Mouse (Mus musculus) R1 (cell line): ENCODE data around the gene Evx1.

Source experiments
- DNase-seq: peaks from one replicate; pipeline ENCODE4 v3.0.0-alpha.2; 2018; ENCODE audit warnings: low read depth, low spot score

Gene Evx1

DNA sequence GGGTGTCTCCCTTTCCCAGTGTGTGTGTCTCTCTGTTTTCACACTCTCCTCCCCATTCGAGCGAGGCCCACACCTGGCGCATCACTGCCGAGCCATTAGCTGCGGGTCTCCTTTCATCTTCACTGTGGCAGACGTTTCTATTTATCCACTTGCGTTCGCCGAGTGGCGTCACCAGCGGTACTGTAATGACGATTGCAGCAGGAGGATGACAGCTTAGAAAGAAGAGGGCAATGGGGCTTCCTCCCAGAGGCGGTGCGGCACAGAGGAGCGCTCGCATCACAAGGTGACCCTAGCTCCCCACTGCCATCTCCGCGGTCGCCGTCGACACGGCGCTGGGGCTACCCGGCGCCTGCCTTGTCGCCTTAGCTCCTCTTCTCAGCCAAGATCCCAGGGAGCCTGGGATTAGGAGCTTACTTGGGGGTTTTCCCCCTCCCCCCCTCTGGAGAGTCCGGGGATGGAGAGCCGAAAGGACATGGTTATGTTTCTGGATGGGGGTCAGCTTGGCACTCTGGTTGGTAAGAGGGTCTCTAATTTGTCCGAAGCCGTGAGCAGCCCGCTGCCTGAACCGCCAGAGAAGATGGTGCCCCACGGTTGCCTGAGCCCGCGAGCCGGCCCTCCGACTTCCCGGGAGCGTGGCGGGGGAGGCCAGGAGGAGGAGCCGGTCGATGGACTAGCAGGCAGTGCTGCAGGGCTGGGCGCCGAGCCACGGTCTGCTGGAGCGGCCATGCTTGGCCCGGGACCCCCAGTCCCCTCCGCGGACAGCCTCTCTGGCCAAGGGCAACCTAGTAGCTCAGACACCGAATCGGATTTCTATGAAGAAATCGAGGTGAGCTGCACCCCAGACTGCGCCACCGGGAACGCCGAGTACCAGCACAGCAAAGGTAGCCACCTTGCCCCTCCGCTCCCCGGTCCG lies at the start of gene Evx1:
Evx1 (plus strand) TSS at position 108 of the 913 bp plus-strand sequence.
- peak; percentile 56 for DNase-seq

DNA sequence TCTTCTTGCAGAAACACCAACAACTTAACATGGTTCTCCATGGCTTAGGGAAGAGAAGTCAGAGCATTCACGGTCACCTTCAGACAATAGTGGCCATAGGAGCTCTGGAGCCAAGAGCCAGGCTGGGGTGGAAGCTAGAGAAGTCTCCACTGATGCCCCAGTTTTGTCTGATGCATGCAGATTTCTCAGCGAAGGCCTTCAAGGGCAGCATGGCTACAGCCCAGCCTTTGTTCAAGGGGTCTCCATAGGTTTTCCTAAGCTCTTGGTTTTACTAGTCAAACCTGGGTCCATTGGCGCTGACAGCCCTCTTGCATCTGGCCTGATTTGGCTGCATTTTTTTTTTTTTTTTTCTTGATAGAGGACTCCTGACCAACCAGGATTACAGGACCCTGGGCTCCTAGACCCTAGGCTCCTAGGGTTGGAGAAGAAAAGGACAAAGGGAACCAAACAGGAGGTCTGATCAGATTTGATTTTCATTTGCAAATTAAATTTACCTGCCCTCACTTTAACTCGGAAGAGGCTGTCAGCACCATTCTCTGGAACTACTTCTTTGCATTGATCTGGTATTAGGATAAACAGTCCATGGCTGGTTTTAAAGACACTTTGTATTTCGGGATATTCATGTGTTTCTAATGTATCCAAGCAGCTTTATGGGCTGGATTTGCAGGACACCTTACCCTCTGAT lies 49.0 kb upstream of the Evx1 start:
- DNase-seq = no peak

- DNase-seq = no peak
These were observed 47.9 kb upstream of the Evx1 start for GRCm38 (mm10) chr6:52265306-52265912.

DNA sequence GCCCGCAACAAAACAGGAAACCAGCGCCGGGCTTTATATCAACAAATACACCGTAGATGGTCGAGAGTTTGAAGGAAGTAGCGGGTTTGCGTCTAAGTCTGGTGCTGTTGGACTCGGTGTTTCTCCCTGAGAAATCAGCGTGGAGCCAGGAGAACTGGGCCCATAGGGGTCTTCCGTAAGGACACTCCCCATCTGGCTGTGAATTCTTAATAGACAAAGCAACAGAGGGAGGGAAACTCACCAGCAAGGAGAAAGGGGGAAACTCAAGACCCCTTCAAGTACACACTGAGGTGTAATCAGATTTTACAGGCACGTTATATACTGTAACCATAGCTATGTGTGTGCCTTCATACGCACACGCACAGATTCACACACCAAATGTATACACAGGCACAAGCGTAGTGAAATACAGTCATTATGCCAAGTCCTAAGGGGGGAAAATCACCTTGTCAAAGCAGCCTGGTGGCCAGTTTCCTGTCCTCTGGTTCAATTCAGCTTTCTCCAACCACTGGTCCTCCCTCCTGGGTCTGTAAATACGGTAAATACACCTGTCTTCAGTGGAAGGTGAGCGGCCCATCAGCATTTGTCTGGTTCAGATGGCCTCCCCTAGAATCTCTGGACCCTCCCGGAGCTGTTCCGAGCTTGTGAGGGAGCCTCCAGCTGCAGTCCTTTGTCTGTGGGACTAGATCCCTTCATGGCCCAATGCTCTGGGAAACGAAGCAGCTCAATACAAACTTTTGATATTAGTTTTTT lies 47.2 kb upstream of the Evx1 start:
- DNase-seq = no peak

DNA sequence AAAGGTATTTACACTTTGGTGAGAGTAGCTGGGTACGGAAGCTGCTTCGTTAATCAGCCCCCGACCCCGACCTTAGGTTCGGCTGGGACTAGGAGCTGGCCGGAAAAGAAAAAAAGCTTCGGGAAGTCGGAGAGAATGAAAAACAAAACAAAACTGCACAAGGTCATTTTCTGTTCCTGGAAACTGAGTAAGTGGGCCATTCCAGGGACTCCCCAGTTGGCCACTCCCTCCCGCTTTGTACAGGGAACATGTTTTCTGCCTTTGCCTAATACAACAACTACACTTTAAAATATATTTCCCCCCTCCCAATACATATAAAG lies 46.7 kb upstream of the Evx1 start:
- DNase-seq = no peak

DNA sequence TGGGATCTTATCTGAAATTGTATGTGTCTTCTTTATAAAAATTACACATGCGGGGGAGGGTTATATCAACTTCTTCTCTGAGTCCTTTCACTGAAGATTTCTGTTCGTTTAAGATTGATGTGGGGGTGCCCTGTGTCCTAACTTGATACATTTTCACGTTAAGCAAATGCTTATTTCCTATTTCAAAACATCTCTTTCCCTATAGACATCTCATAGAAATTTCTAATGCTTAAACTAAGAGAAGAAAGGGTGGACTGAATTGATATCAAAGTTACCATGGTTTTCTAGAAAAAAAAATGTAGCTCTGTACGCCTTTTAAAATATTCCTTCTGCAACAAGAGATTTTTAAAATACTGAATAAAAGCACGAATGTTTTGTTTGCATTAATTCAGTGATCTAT lies 46.1 kb upstream of the Evx1 start:
- DNase-seq = no peak

DNA sequence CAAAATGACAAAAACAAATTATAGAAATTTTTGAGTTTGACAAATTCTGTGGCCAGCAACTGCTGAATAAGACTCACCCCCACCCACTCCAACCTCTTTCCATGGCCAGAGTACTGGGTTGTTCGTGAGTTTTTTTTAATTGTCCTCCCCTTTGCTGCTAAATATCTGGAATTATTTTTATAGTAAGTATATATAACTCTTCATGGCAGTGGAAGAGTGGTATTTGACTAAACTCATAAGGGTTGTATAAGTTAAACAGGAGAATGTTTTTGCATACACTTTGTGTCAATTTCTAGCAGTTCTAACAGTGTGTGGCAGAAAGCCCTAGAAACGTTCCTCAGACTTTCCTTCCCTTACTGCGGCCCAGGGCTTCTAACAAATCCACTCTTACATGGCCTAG lies 45.6 kb upstream of the Evx1 start:
- DNase-seq = no peak

- DNase-seq = no peak
These were observed 45.0 kb upstream of the Evx1 start for GRCm38 (mm10) chr6:52268341-52268740.

GRCm38 (mm10) chr6:52268756-52269155 lies 44.5 kb upstream of the Evx1 start:
- no peak for DNase-seq

DNA sequence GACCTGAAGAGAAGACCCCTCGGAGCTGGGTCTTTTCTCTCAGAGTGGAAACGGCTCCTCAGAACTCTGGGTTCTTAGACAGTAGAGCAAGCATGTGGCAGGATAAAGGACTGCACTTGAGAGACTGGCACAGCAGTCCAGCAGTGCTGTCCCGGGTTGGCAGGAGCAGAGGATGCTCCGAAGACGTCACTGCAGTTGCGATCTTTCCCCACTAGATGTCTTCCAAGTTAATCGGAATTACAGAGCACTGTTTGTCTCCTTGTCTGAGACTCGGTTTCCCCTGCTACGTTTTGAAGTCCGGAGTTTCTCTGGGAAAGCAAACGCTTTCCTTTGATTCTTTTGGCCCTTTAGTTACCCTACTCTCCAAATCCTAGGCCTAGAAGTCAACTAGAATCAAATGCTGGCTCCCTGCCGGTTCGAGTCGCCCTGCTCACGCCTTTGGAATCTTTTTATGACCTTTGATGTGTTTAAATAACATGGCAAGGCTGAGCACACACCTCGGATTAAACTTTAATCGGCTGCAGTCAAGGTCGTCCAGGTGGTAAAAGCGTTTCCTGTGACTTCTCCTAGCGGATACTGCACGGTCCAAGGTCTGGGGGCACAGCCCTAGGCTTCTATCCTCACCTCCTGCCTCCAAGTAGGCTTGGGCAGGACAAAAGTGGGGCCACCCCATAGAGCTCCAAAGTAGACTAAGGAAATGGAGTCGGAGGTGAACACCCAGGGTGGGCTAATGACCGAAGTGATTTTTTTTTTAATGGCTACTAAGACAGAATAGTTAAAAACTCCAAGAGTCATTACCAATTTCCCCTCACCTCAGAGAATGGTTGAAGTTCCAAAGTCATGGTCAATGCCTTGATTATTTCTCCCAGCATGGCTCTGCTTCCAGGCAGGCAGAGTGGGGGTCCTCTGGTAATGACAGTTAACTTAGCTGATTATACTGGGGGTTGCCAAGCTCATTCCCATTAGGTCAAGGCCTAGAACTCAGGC lies 42.5 kb upstream of the Evx1 start:
- peak; percentile 69 for DNase-seq

GRCm38 (mm10) chr6:52272766-52273655 lies 40.3 kb upstream of the Evx1 start:
- DNase-seq = no peak

DNA sequence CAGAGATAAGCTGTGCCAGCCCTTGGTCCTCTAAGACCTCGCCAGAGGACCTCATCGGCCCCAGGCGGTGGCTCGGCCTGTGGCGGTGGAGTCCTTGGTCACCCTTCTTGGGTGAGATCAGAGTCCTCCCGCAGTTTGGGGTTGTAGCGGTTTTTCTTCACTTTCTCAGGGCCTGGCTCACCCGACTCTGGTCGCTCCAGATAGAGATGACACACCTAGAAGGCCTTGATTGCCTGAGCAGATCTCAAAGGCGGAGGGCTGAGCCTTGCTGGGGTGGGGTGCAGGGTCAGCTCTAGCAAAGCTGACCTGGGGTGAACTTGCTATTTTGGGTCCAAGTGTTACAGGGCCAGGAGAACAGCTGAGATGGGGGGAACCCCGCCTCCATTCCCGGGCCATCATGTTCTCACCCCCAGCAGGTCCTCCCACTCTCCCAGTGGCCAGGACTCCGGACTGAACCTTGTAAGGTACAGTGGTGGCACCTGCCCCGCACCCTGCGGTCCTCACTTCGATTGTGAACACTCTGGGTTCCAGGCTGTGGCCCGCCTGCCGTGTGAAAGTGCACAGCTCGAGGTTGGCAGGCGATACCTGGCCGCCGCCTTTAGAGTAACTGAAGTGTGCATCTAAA lies 39.5 kb upstream of the Evx1 start:
- no peak for DNase-seq

- no peak for DNase-seq
These were observed 38.7 kb upstream of the Evx1 start for GRCm38 (mm10) chr6:52274576-52274975.

DNA sequence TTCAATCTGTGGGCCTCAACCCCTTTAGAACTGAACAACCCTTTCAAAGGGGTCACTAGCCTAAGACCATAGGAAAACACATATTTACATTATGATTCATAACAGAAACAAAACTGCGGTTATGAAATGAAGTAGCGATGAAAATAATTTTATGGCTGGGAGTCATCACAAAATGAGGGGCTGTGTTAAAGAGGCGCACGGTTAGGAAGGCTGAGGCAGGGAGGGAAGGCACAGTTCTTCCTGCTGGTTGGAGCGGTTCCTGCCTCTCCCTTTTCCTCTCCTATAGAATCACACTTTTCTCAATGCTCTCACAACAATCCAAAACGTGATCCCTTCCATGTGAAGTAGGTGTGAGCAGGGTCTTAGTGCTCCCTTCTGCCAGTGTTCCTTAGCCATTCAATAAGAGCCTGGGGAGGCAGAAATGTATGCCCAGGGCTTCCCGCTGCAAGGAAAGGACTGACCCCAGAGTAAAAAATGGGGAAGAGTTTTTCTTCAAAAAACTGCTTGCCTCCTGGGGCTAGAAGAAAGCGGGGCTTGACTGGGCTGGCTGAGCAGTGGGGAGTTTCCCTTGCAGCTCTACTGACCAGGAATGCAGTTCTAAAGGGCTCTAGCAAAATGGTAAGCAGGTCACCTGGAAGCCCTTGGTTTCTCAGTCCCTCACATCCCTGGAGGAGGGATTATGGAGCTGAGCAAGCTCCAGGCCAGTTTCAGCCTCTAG lies 37.6 kb upstream of the Evx1 start:
- DNase-seq = no peak

- no peak for DNase-seq
These were observed 36.9 kb upstream of the Evx1 start for GRCm38 (mm10) chr6:52276382-52276781.

- no peak for DNase-seq
These were observed 36.4 kb upstream of the Evx1 start for GRCm38 (mm10) chr6:52276920-52277319.

DNA sequence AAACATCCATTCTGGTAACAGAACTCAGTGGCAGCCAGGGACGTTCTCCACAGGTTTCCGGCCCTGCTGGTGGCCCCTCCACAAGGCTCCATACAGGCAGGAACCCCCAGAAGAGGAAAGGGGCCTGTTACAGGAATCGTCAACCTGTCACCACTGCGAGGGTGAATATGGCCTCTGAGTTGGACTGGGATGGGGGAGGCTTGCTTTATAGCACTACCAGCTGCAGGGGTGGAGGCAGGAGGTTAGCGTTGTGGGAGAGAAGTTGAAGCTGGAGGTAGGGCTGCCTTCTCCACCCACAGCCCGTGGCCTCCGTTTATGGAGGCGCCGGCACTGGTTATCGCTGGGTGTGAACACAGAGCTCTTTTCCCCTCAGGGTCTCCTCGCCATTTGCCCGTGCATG lies 32.2 kb upstream of the Evx1 start:
- no peak for DNase-seq

DNA sequence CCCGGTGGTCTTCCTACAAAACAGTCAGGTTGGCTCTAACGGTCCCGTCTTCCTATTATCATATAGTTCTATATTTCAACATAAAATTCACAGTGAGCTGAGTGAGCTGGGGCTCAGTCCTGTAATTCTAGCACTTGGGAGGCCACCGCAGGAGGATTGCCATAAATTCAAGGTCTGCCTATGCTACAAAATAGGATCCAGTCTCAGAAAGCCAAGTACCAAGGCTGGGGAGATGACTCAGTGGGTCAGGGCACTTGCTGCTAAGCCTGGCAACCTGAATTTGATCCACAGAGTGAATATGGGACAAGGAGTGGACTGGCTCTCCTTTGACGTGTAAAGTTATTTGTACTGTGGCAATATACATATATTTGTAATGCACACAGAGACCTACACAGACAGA lies 29.4 kb upstream of the Evx1 start:
- DNase-seq = no peak

GRCm38 (mm10) chr6:52290186-52290585 lies 23.1 kb upstream of the Evx1 start:
- no peak for DNase-seq
